Mouse (Mus musculus) kidney, adult 2 months (tissue): Measurements from ENCODE around the gene Gm35549. TPM values are rescaled to one million over a fixed set of nuclear protein-coding genes. Genes with fewer than 3 reads are reported as not detected.
A peak's percentile ranks its signal among the peaks of the same experiment; 100 is the strongest.

Experiments
- DNase-seq: peaks from one replicate; pipeline ENCODE4 v3.0.0; 2021
- H3K27ac ChIP-seq: fragments of 200-500 bp; 2 replicates; pipeline ENCODE4 v1.5.1; 2012; ENCODE audit warnings: low read depth, low read length, control low read depth, inconsistent platforms; ENCODE audit not compliant: insufficient read depth
- H3K27me3 ChIP-seq: fragments of 200-500 bp; replicated peaks from 2 replicates; pipeline ENCODE4 v1.6.1; 2012; ENCODE audit warnings: mild to moderate bottlenecking, moderate library complexity, low read length, inconsistent platforms; ENCODE audit not compliant: control insufficient read depth, insufficient read depth
- H3K36me3 ChIP-seq: fragments of 200-500 bp; 2 replicates; pipeline ENCODE4 v1.6.1; 2012; ENCODE audit warnings: mild to moderate bottlenecking, moderate library complexity, low read length, inconsistent platforms; ENCODE audit not compliant: control insufficient read depth, insufficient read depth
- H3K4me1 ChIP-seq: fragments of 200-500 bp; 2 replicates; pipeline ENCODE4 v1.6.1; 2011; ENCODE audit warnings: low read length; ENCODE audit not compliant: control insufficient read depth, insufficient read depth
- H3K4me3 ChIP-seq: fragments of 200-500 bp; 2 replicates; pipeline ENCODE4 v1.5.1; 2011; ENCODE audit warnings: mild to moderate bottlenecking, low read depth, low read length, control low read depth; ENCODE audit not compliant: insufficient read depth
- CTCF ChIP-seq: fragments of 200-500 bp; conservative IDR thresholded peaks from 2 replicates; pipeline ENCODE4 v1.5.1; 2011; ENCODE audit warnings: low read depth, mild to moderate bottlenecking, control low read depth, low read length, moderate library complexity, mixed read lengths; ENCODE audit not compliant: insufficient read depth, insufficient read length
- POLR2A ChIP-seq: fragments of 200-500 bp; IDR thresholded peaks from one replicate; pipeline ENCODE4 v1.6.1; 2011; ENCODE audit warnings: low read depth, low read length, control low read depth
- WGBS: fragments of 180-500 bp; shearing (Covaris S2); methylation state at CpG from one replicate; pipeline ENCODE4 v1.1.7; 2018; 5-methylcytosine and 5-hydroxymethylcytosine counted together
- polyA plus RNA-seq: library from polyadenylated mRNA; depleted of rRNA; stranded (reverse); fragments of >200 nt; gene quantifications from 2 replicates; pipeline ENCODE4 v1.2.3, GENCODE M21; 2012; rRNA removed

Gene Gm35549
- polyA plus RNA-seq, result 0.16 TPM in 1 of 2 replicates, not detected in the other

- TF ChIP-seq POLR2A, result no peak
- no peak for TF ChIP-seq CTCF
- H3K36me3 ChIP-seq, result no peaks in the 10 kb centered on the region
- DNase-seq, result no peak
- H3K27me3 ChIP-seq, result no peaks in the 10 kb centered on the region
- H3K4me1 ChIP-seq, result no peaks in the 10 kb centered on the region
- no peak within 1 kb of the TSS for H3K27ac ChIP-seq
- WGBS, result 67% methylated on average over 3 of the region's 3 CpGs
- no peak within 1 kb of the TSS for H3K4me3 ChIP-seq
Observed at GRCm38 (mm10) chr9:122843760-122844159, at the start of gene Gm35549. Gene Gm35549 (minus strand): TSS chr9:122844035.

GRCm38 (mm10) chr9:122886372-122887179 lies 42.7 kb upstream of the Gm35549 start:
- H3K36me3 ChIP-seq, result no peaks in the 10 kb centered on the region
- 6% methylated on average over 54 of the region's 54 CpGs for WGBS
- no peak for TF ChIP-seq CTCF
- TF ChIP-seq POLR2A, result peak; percentile 27
- peak; percentile 86 for DNase-seq
- H3K27me3 ChIP-seq, result no peaks in the 10 kb centered on the region
- H3K27ac ChIP-seq, result peak overlapping the region; percentile 9; the same call in 1 of the 2 replicates
- peak overlapping the region; percentile 66 for H3K4me3 ChIP-seq
- H3K4me1 ChIP-seq, result peaks cover 3% of the 10 kb centered on the region; the same call in 1 of the 2 replicates

GRCm38 (mm10) chr9:122885385-122885784 lies 41.5 kb upstream of the Gm35549 start, which contains the start of gene Zkscan7:
Gene Zkscan7 (plus strand): TSS chr9:122885685.
- Histone ChIP-seq H3K4me3 (peak within 1 kb of the TSS; percentile 66; the same call in 1 of the 2 replicates), H3K36me3 (no peaks in the 10 kb centered on the region), H3K4me1 (peaks cover 3% of the 10 kb centered on the region; the same call in 1 of the 2 replicates), H3K27ac (no peak within 1 kb of the TSS), H3K27me3 (no peaks in the 10 kb centered on the region)
- TF ChIP-seq CTCF, result no peak
- TF ChIP-seq POLR2A, result no peak
- 98% methylated on average over 3 of the region's 3 CpGs for WGBS
- no peak for DNase-seq

GRCm38 (mm10) chr9:122875145-122875544 lies 31.3 kb upstream of the Gm35549 start:
- DNase-seq, result peak; percentile 40
- 92% methylated on average over 2 of the region's 2 CpGs for WGBS
- no peaks in the 10 kb centered on the region; the same call in 1 of the 2 replicates for H3K4me1 ChIP-seq
- no peak for TF ChIP-seq CTCF
- no peak for TF ChIP-seq POLR2A
- H3K4me3 ChIP-seq, result no peak overlapping the region
- no peak overlapping the region for H3K27ac ChIP-seq
- no peaks in the 10 kb centered on the region for H3K36me3 ChIP-seq
- no peaks in the 10 kb centered on the region for H3K27me3 ChIP-seq

- Histone ChIP-seq H3K4me3 (no peak overlapping the region), H3K4me1 (no peaks in the 10 kb centered on the region; the same call in 1 of the 2 replicates), H3K27me3 (no peaks in the 10 kb centered on the region), H3K27ac (no peak overlapping the region), H3K36me3 (no peaks in the 10 kb centered on the region)
- TF ChIP-seq POLR2A, result no peak
- TF ChIP-seq CTCF, result no peak
- DNase-seq, result peak; percentile 52
- WGBS, result 56% methylated on average over 1 of the region's 1 CpGs
Observed at GRCm38 (mm10) chr9:122874653-122875052, 30.8 kb upstream of the Gm35549 start.

GRCm38 (mm10) chr9:122872595-122872994 lies 28.8 kb upstream of the Gm35549 start:
- H3K27me3 ChIP-seq, result no peaks in the 10 kb centered on the region
- no peak for TF ChIP-seq CTCF

GRCm38 (mm10) chr9:122866192-122866591 lies 22.4 kb upstream of the Gm35549 start:
- Histone ChIP-seq H3K27me3 (no peaks in the 10 kb centered on the region), H3K27ac (no peak overlapping the region), H3K4me3 (peak overlapping the region; percentile 96), H3K36me3 (peaks cover 6% of the 10 kb centered on the region), H3K4me1 (peaks cover 3% of the 10 kb centered on the region; the same call in 1 of the 2 replicates)
- no peak for DNase-seq
- WGBS, result 67% methylated on average over 4 of the region's 4 CpGs
- TF ChIP-seq CTCF (no peak), POLR2A (no peak)

More at GRCm38 (mm10) chr9:122872595-122872994, 28.8 kb upstream of the Gm35549 start:
- Histone ChIP-seq H3K4me3 (no peak overlapping the region), H3K36me3 (no peaks in the 10 kb centered on the region), H3K4me1 (no peaks in the 10 kb centered on the region; the same call in 1 of the 2 replicates), H3K27ac (no peak overlapping the region)
- 76% methylated on average over 4 of the region's 4 CpGs for WGBS
- peak; percentile 63 for DNase-seq
